8 mouse cellular contexts compared by ENCODE assay signal in genomic region chr16:35360593-35360992, GRCm38 (mm10). TPM values are rescaled to one million over a fixed set of nuclear protein-coding genes. Genes with fewer than 3 reads are reported as not detected.
A peak's percentile ranks its signal among the peaks of the same experiment; 100 is the strongest.
DNase-seq lines count a peak whose midpoint lies in the region; ATAC-seq and TF ChIP-seq lines count a peak whose summit lies in the region.

No protein-coding gene starts in this region.

- H3K27me3 ChIP-seq in forebrain, embryonic 11.5 days (ENCODE audit: control insufficient read depth, insufficient read depth, low read length) = no peaks in the 10 kb centered on the region
- H3K27me3 ChIP-seq in forebrain, embryonic 13.5 days = no peaks in the 10 kb centered on the region; the same call in 1 of the 2 replicates

- no peak overlapping the region for H3K9ac ChIP-seq in forebrain, embryonic 11.5 days (ENCODE audit: low read length)
- H3K9ac ChIP-seq in forebrain, embryonic 13.5 days = no peak overlapping the region

- peak; percentile 84 for DNase-seq in forebrain, embryonic 11.5 days (ENCODE audit: low spot score)
- peak; percentile 7 for DNase-seq in 3134 (ENCODE audit: extremely low read depth, insufficient read length, low spot score)
- DNase-seq in kidney, postnatal 4 days = peak; percentile 72 to 75
- DNase-seq in spleen, postnatal 36 days (ENCODE audit: low spot score in 2 of 2) = peak; percentile 25 to 32

- no peaks in the 10 kb centered on the region for H3K9me3 ChIP-seq in forebrain, embryonic 11.5 days (ENCODE audit: control insufficient read depth, low read length)
- H3K9me3 ChIP-seq in forebrain, embryonic 13.5 days (replicated peaks) = no peaks in the 10 kb centered on the region

- no peaks in the 10 kb centered on the region; the same call in 1 of the 2 replicates for H3K4me1 ChIP-seq in forebrain, embryonic 11.5 days (replicated peaks; ENCODE audit: control insufficient read depth, insufficient read depth, low read length)
- peaks cover 12% of the 10 kb centered on the region for H3K4me1 ChIP-seq in forebrain, embryonic 13.5 days
- no peaks in the 10 kb centered on the region for H3K4me1 ChIP-seq in cortical plate, adult 2 months (ENCODE audit: control insufficient read depth, insufficient read depth, low read length)

- H3K4me2 ChIP-seq in forebrain, embryonic 11.5 days (ENCODE audit: low read depth, low read length, severe bottlenecking) = no peak overlapping the region
- H3K4me2 ChIP-seq in forebrain, embryonic 13.5 days = no peak overlapping the region

- ATAC-seq in forebrain, embryonic 11.5 days (replicated peaks; ENCODE audit: low FRiP score) = no peak
- no peak for ATAC-seq in forebrain, embryonic 13.5 days
- ATAC-seq in activated CD4-positive, CD25-positive, alpha-beta regulatory T cell, adult 4 months = peak; percentile 25
- ATAC-seq in megakaryocyte, adult 5-6 weeks (ENCODE audit: poor library complexity, severe bottlenecking) = 0 out of 2 replicates have a peak, but pooled peaks have one; percentile 23

- no peak overlapping the region for H3K4me3 ChIP-seq in forebrain, embryonic 11.5 days (ENCODE audit: low read depth, low read length)
- no peak overlapping the region for H3K4me3 ChIP-seq in forebrain, embryonic 13.5 days
- no peak overlapping the region for H3K4me3 ChIP-seq in cortical plate, adult 2 months (ENCODE audit: insufficient read depth, low read length)

- H3K36me3 ChIP-seq in forebrain, embryonic 11.5 days (ENCODE audit: control insufficient read depth, insufficient read depth, low read length) = no peaks in the 10 kb centered on the region
- peaks cover 9% of the 10 kb centered on the region for H3K36me3 ChIP-seq in forebrain, embryonic 13.5 days (ENCODE audit: poor library complexity, severe bottlenecking)

- TF ChIP-seq CTCF in cortical plate, adult 2 months (IDR thresholded peaks at IDR 0.05; ENCODE audit: extremely low read depth, insufficient read depth, low read length) = peak; percentile 61

- no peak for TF ChIP-seq POLR2A in cortical plate, adult 2 months (IDR thresholded peaks at IDR 0.05; ENCODE audit: extremely low read depth, insufficient read depth, low read length)

- H3K27ac ChIP-seq in forebrain, embryonic 11.5 days (ENCODE audit: low read depth, low read length) = no peak overlapping the region
- no peak overlapping the region for H3K27ac ChIP-seq in forebrain, embryonic 13.5 days
- H3K27ac ChIP-seq in cortical plate, adult 2 months (ENCODE audit: insufficient read depth, low read length) = no peak overlapping the region

- WGBS in forebrain, embryonic 11.5 days = 29% methylated on average over 6 of the region's 6 CpGs
- WGBS in forebrain, embryonic 13.5 days = 28% methylated on average over 6 of the region's 6 CpGs

RNA-seq across cellular contexts. Expression of gene Sec22a, which starts 3.1 kb away (rescaled TPM):
- polyA plus RNA-seq in forebrain, embryonic 11.5 days (2014; fragmentation: Nextera tagmentation; extraction: Ambion mirVana) = 40.7 and 45.4 TPM in 2 replicates
- polyA plus RNA-seq in forebrain, embryonic 13.5 days (2015; fragmentation: Nextera tagmentation; extraction: Ambion mirVana) = 48.0 and 50.3 TPM in 2 replicates
- 10 to 100 TPM; 34.1 to 46.7 TPM for polyA plus RNA-seq in activated CD4-positive, CD25-positive, alpha-beta regulatory T cell, adult 4 months (2017; shearing (Covaris generic))
- polyA plus RNA-seq in cortical plate, adult 2 months (2012; rRNA removed) = 17.5 and 17.9 TPM in 2 replicates
- 5.2 and 10.6 TPM in 2 replicates for total RNA-seq in megakaryocyte, adult 5-6 weeks (2015)
- 6.1 and 7.8 TPM in 2 replicates for total RNA-seq in megakaryocyte, adult 5-6 weeks (2017)

Comparison
In these comparisons a context has a peak if more than half of its experiments do, and no peak if none do; other contexts are left out.
1. ATAC-seq: peak in activated CD4-positive, CD25-positive, alpha-beta regulatory T cell, adult 4 months (single experiment) and megakaryocyte, adult 5-6 weeks (single experiment); none in forebrain, embryonic 11.5 days (single experiment) and forebrain, embryonic 13.5 days (single experiment).
2. DNase-seq: peak in every context shown above with its lines; median percentile 84 in forebrain, embryonic 11.5 days; 74 in kidney, postnatal 4 days; 28 in spleen, postnatal 36 days; 7 in 3134.